Mouse (Mus musculus) limb, embryonic 12.5 days (tissue): ENCODE data around the gene Gria2. TPM values are rescaled to one million over a fixed set of nuclear protein-coding genes. Genes with fewer than 3 reads are reported as not detected.

Source experiments
- ATAC-seq: fragments of 200-750 bp; cut with Nextera tagmentation; 2 replicates; pipeline ENCODE4 v1.8.0; 2017; ENCODE audit warnings: low read depth, moderate TSS enrichment; ENCODE audit not compliant: insufficient number of reproducible peaks, insufficient read depth, low FRiP score, low TSS enrichment
- H3K27ac ChIP-seq: fragments of 300-500 bp; sonication (generic); 2 replicates; pipeline ENCODE4 v1.5.1; 2016; ENCODE audit warnings: mild to moderate bottlenecking, moderate library complexity
- H3K27me3 ChIP-seq: fragments of 300-500 bp; sonication (generic); 2 replicates; pipeline ENCODE4 v1.6.1; 2016; ENCODE audit warnings: mild to moderate bottlenecking, moderate library complexity
- H3K36me3 ChIP-seq: fragments of 300-500 bp; sonication (generic); 2 replicates; pipeline ENCODE4 v1.6.1; 2016; ENCODE audit warnings: mild to moderate bottlenecking, moderate library complexity
- H3K4me1 ChIP-seq: fragments of 300-500 bp; sonication (generic); replicated peaks from 2 replicates; pipeline ENCODE4 v1.6.1; 2016
- H3K4me2 ChIP-seq: fragments of 300-500 bp; sonication (generic); 2 replicates; pipeline ENCODE4 v1.6.1; 2016; ENCODE audit warnings: mild to moderate bottlenecking, moderate library complexity
- H3K4me3 ChIP-seq: fragments of 300-500 bp; sonication (generic); replicated peaks from 2 replicates; pipeline ENCODE4 v1.5.1; 2016; ENCODE audit warnings: mild to moderate bottlenecking
- H3K9ac ChIP-seq: fragments of 300-500 bp; sonication (generic); replicated peaks from 2 replicates; pipeline ENCODE4 v1.6.1; 2016; ENCODE audit warnings: mild to moderate bottlenecking, moderate library complexity
- H3K9me3 ChIP-seq: fragments of 300-500 bp; sonication (generic); 2 replicates; pipeline ENCODE4 v1.6.1; 2016; ENCODE audit warnings: mild to moderate bottlenecking, moderate library complexity
- WGBS: fragments of 180-500 bp; shearing (Covaris S2); methylation state at CpG from one replicate; pipeline ENCODE4 v1.1.7; 2016; 5-methylcytosine and 5-hydroxymethylcytosine counted together
- polyA plus RNA-seq: library from polyadenylated mRNA; unstranded; fragments of >200 nt; fragmentation: Nextera tagmentation; extraction: Ambion mirVana; gene quantifications from 2 replicates; pipeline ENCODE4 v1.2.1, GENCODE M21; 2016

The Gria2 gene
- polyA plus RNA-seq, 1 experiment from 2014 or later: 3.5 TPM

GRCm38 (mm10) chr3:80774005-80774764, 28.4 kb downstream of the Gria2 start:
- Histone ChIP-seq H3K27me3 (no peaks in the 10 kb centered on the region), H3K36me3 (no peaks in the 10 kb centered on the region), H3K4me3 (no peak overlapping the region), H3K9me3 (no peaks in the 10 kb centered on the region), H3K9ac (no peak overlapping the region), H3K4me1 (no peaks in the 10 kb centered on the region), H3K4me2 (no peak overlapping the region), H3K27ac (no peak overlapping the region)
- no peak for ATAC-seq
- 52% methylated on average over 4 of the region's 4 CpGs for WGBS

- WGBS: 83% methylated on average over 4 of the region's 4 CpGs
- ATAC-seq: no peak
Observed at GRCm38 (mm10) chr3:80773232-80773631, 29.4 kb downstream of the Gria2 start.

GRCm38 (mm10) chr3:80769506-80770235, 33.0 kb downstream of the Gria2 start:
- no peak overlapping the region for H3K4me2 ChIP-seq
- H3K27ac ChIP-seq: no peak overlapping the region
- H3K9me3 ChIP-seq: no peaks in the 10 kb centered on the region
- H3K36me3 ChIP-seq: no peaks in the 10 kb centered on the region
- no peak overlapping the region for H3K9ac ChIP-seq
- no peaks in the 10 kb centered on the region for H3K27me3 ChIP-seq
- no peaks in the 10 kb centered on the region for H3K4me1 ChIP-seq
- 57% methylated on average over 5 of the region's 5 CpGs for WGBS
- H3K4me3 ChIP-seq: no peak overlapping the region
- no peak for ATAC-seq

More at GRCm38 (mm10) chr3:80773232-80773631, 29.4 kb downstream of the Gria2 start:
- Histone ChIP-seq H3K27ac (no peak overlapping the region), H3K4me2 (no peak overlapping the region), H3K36me3 (no peaks in the 10 kb centered on the region), H3K4me3 (no peak overlapping the region), H3K9me3 (no peaks in the 10 kb centered on the region), H3K9ac (no peak overlapping the region), H3K27me3 (no peaks in the 10 kb centered on the region), H3K4me1 (no peaks in the 10 kb centered on the region)

- no peak for ATAC-seq
- H3K4me1 ChIP-seq: no peaks in the 10 kb centered on the region
- no peak overlapping the region for H3K27ac ChIP-seq
- no peak overlapping the region for H3K4me2 ChIP-seq
- H3K9ac ChIP-seq: no peak overlapping the region
- no peaks in the 10 kb centered on the region for H3K27me3 ChIP-seq
- no peak overlapping the region for H3K4me3 ChIP-seq
- 85% methylated on average over 4 of the region's 4 CpGs for WGBS
- H3K9me3 ChIP-seq: no peaks in the 10 kb centered on the region
- H3K36me3 ChIP-seq: no peaks in the 10 kb centered on the region
Observed at GRCm38 (mm10) chr3:80758955-80759354, 43.7 kb downstream of the Gria2 start.

- Histone ChIP-seq H3K9me3 (no peaks in the 10 kb centered on the region), H3K9ac (no peak overlapping the region), H3K27me3 (no peaks in the 10 kb centered on the region), H3K4me2 (no peak overlapping the region), H3K36me3 (no peaks in the 10 kb centered on the region), H3K4me1 (no peaks in the 10 kb centered on the region), H3K27ac (no peak overlapping the region), H3K4me3 (no peak overlapping the region)
- WGBS: 89% methylated on average over 2 of the region's 2 CpGs
- ATAC-seq: no peak
Observed at GRCm38 (mm10) chr3:80758363-80758762, 44.3 kb downstream of the Gria2 start.

- H3K36me3 ChIP-seq: no peaks in the 10 kb centered on the region
- no peak overlapping the region for H3K27ac ChIP-seq
- no peak overlapping the region for H3K4me3 ChIP-seq
- no peak overlapping the region for H3K4me2 ChIP-seq
- no peak overlapping the region for H3K9ac ChIP-seq
- H3K9me3 ChIP-seq: no peaks in the 10 kb centered on the region
- no peaks in the 10 kb centered on the region for H3K27me3 ChIP-seq
- no peak for ATAC-seq
- no peaks in the 10 kb centered on the region for H3K4me1 ChIP-seq
Observed at GRCm38 (mm10) chr3:80750786-80751185, 51.8 kb downstream of the Gria2 start.

- Histone ChIP-seq H3K9me3 (no peaks in the 10 kb centered on the region), H3K4me3 (no peak overlapping the region), H3K36me3 (no peaks in the 10 kb centered on the region), H3K9ac (no peak overlapping the region), H3K27me3 (no peaks in the 10 kb centered on the region), H3K4me2 (no peak overlapping the region), H3K27ac (no peak overlapping the region), H3K4me1 (no peaks in the 10 kb centered on the region)
- no peak for ATAC-seq
- WGBS: 59% methylated on average over 3 of the region's 3 CpGs
Observed at GRCm38 (mm10) chr3:80725205-80725604, 77.4 kb downstream of the Gria2 start.

GRCm38 (mm10) chr3:80713123-80713522, 89.5 kb downstream of the Gria2 start:
- Histone ChIP-seq H3K9ac (no peak overlapping the region), H3K36me3 (no peaks in the 10 kb centered on the region), H3K9me3 (no peaks in the 10 kb centered on the region), H3K4me2 (no peak overlapping the region), H3K27ac (no peak overlapping the region), H3K4me3 (no peak overlapping the region), H3K27me3 (no peaks in the 10 kb centered on the region), H3K4me1 (no peaks in the 10 kb centered on the region)
- no peak for ATAC-seq
- 29% methylated on average over 3 of the region's 3 CpGs for WGBS

- Histone ChIP-seq H3K9ac (no peak overlapping the region), H3K4me2 (no peak overlapping the region), H3K36me3 (no peaks in the 10 kb centered on the region), H3K4me1 (no peaks in the 10 kb centered on the region), H3K4me3 (no peak overlapping the region), H3K27ac (no peak overlapping the region), H3K27me3 (no peaks in the 10 kb centered on the region), H3K9me3 (no peaks in the 10 kb centered on the region)
- no peak for ATAC-seq
Observed at GRCm38 (mm10) chr3:80708992-80709391, 93.6 kb downstream of the Gria2 start.

GRCm38 (mm10) chr3:80702173-80702572, 100.5 kb downstream of the Gria2 start:
- no peaks in the 10 kb centered on the region for H3K4me1 ChIP-seq
- H3K27ac ChIP-seq: no peak overlapping the region
- no peaks in the 10 kb centered on the region for H3K9me3 ChIP-seq
- no peak overlapping the region for H3K9ac ChIP-seq
- H3K4me3 ChIP-seq: no peak overlapping the region
- no peak for ATAC-seq
- H3K27me3 ChIP-seq: no peaks in the 10 kb centered on the region
- WGBS: 83% methylated on average over 3 of the region's 3 CpGs
- no peak overlapping the region for H3K4me2 ChIP-seq
- no peaks in the 10 kb centered on the region for H3K36me3 ChIP-seq

GRCm38 (mm10) chr3:80697523-80697922, 105.1 kb downstream of the Gria2 start:
- Histone ChIP-seq H3K27ac (no peak overlapping the region), H3K9me3 (no peaks in the 10 kb centered on the region), H3K4me2 (no peak overlapping the region), H3K27me3 (no peaks in the 10 kb centered on the region), H3K36me3 (no peaks in the 10 kb centered on the region), H3K4me1 (no peaks in the 10 kb centered on the region), H3K4me3 (no peak overlapping the region), H3K9ac (no peak overlapping the region)
- ATAC-seq: no peak
- WGBS: 83% methylated on average over 4 of the region's 4 CpGs
